Mouse (Mus musculus) cerebellum, adult 2 months (tissue): ENCODE results near the gene Acr.

Experiments used
- CTCF ChIP-seq: fragments of 200-500 bp; IDR thresholded peaks from 2 replicates; pipeline ENCODE4 v1.5.1; 2011; ENCODE audit warnings: low read depth, mild to moderate bottlenecking, control low read depth, low read length, moderate library complexity, borderline replicate concordance; ENCODE audit not compliant: insufficient read depth
- POLR2A ChIP-seq: fragments of 200-500 bp; IDR thresholded peaks from 2 replicates; pipeline ENCODE4 v1.6.1; 2011; ENCODE audit warnings: low read length, control low read depth, borderline replicate concordance; ENCODE audit not compliant: insufficient read depth

GRCm38 (mm10) chr15:89559202-89559731 lies 8.9 kb upstream of the Acr start:
- TF ChIP-seq POLR2A (no peak), CTCF (no peak)
